Mouse (Mus musculus) MEL (cell line): ENCODE data around the gene Nthl1. TPM values are rescaled to one million over a fixed set of nuclear protein-coding genes. Genes with fewer than 3 reads are reported as not detected.

Experiments
- DNase-seq: peaks from one replicate; pipeline ENCODE4 v3.0.0; 2011; ENCODE audit warnings: low read depth, low spot score
- H3K27ac ChIP-seq: 2 replicates; pipeline ENCODE4 v1.5.1; 2012; ENCODE audit warnings: low read depth, mild to moderate bottlenecking, control low read depth, low read length, moderate library complexity; ENCODE audit not compliant: control insufficient read depth
- H3K27me3 ChIP-seq, 2 experiments: fragments of 150-350 bp in 1 of 2; sonication (generic) in 1 of 2; 2 replicates each; pipeline ENCODE4 v1.6.1; 2012; ENCODE audit warnings: low read length in 2 of 2, mild to moderate bottlenecking in 2 of 2, improper control_type of control experiment in 1 of 2, moderate library complexity in 1 of 2; ENCODE audit not compliant: insufficient read depth in 2 of 2, control insufficient read depth in 1 of 2
- H3K36me3 ChIP-seq, 2 experiments: 2 replicates each; pipeline ENCODE4 v1.6.1; 2012 to 2014; ENCODE audit warnings: low read length in 2 of 2, improper control_type of control experiment in 1 of 2, inconsistent platforms in 1 of 2, mild to moderate bottlenecking in 1 of 2; ENCODE audit not compliant: insufficient read depth in 2 of 2, control insufficient read depth in 1 of 2
- H3K4me1 ChIP-seq, 2 experiments: fragments of 150-350 bp in 1 of 2; sonication (generic) in 1 of 2; 2 replicates each; pipeline ENCODE4 v1.6.1; 2012; ENCODE audit warnings: low read length in 2 of 2, improper control_type of control experiment in 1 of 2, mild to moderate bottlenecking in 1 of 2; ENCODE audit not compliant: insufficient read depth in 2 of 2, control insufficient read depth in 1 of 2
- H3K4me3 ChIP-seq, 2 experiments: fragments of 150-350 bp in 1 of 2; sonication (generic) in 1 of 2; 2 replicates each; pipeline ENCODE4 v1.5.1; 2012; ENCODE audit warnings: low read depth in 2 of 2, low read length in 2 of 2, mild to moderate bottlenecking in 2 of 2, moderate library complexity in 2 of 2, control low read depth in 1 of 2, improper control_type of control experiment in 1 of 2; ENCODE audit not compliant: control insufficient read depth in 1 of 2, insufficient read depth in 1 of 2
- H3K79me2 ChIP-seq: 2 replicates; pipeline ENCODE4 v1.6.1; 2012; ENCODE audit warnings: mild to moderate bottlenecking, low read length, moderate library complexity; ENCODE audit not compliant: control insufficient read depth, poor library complexity, insufficient read depth
- H3K9ac ChIP-seq: 2 replicates; pipeline ENCODE4 v1.6.1; 2012; ENCODE audit warnings: low read depth, mild to moderate bottlenecking, control low read depth, low read length, moderate library complexity; ENCODE audit not compliant: control insufficient read depth, poor library complexity, severe bottlenecking
- H3K9me3 ChIP-seq: fragments of 150-350 bp; sonication (generic); replicated peaks from 2 replicates; pipeline ENCODE4 v1.6.1; 2012; ENCODE audit warnings: mild to moderate bottlenecking, low read length, improper control_type of control experiment, moderate library complexity; ENCODE audit not compliant: insufficient read depth
- CHD1 ChIP-seq: IDR thresholded peaks from 2 replicates; pipeline ENCODE4 v1.6.1; 2012; ENCODE audit warnings: low read depth, mild to moderate bottlenecking, inconsistent platforms, low read length, improper control_type of control experiment
- CHD2 ChIP-seq: IDR thresholded peaks from 2 replicates; pipeline ENCODE4 v1.6.1; 2011; ENCODE audit warnings: low read length, improper control_type of control experiment
- CTCF ChIP-seq, 3 experiments: IDR thresholded peaks in 2 of 3; conservative IDR thresholded peaks in 1 of 3; 2 replicates each; pipeline ENCODE4 v1.5.1; 2011 to 2012; ENCODE audit warnings: low read length in 3 of 3, low read depth in 2 of 3, mild to moderate bottlenecking in 2 of 3, improper control_type of control experiment in 1 of 3, inconsistent platforms in 1 of 3, mixed read lengths in 1 of 3, moderate library complexity in 1 of 3; ENCODE audit not compliant: control insufficient read depth in 1 of 3, insufficient read depth in 1 of 3, poor library complexity in 1 of 3, severe bottlenecking in 1 of 3
- ELF1 ChIP-seq: IDR thresholded peaks from 2 replicates; pipeline ENCODE4 v1.6.1; 2014; ENCODE audit warnings: low read depth, mild to moderate bottlenecking, inconsistent platforms, low read length, improper control_type of control experiment, moderate library complexity
- EP300 ChIP-seq, 2 experiments: IDR thresholded peaks; 2 replicates each; pipeline ENCODE4 v1.6.1; 2011; ENCODE audit warnings: improper control_type of control experiment in 2 of 2, low read length in 2 of 2, low read depth in 1 of 2, mild to moderate bottlenecking in 1 of 2
- ETS1 ChIP-seq: IDR thresholded peaks from 2 replicates; pipeline ENCODE4 v1.6.1; 2012; ENCODE audit warnings: low read depth, mild to moderate bottlenecking, inconsistent platforms, low read length, improper control_type of control experiment, moderate library complexity
- GABPA ChIP-seq: IDR thresholded peaks from 2 replicates; pipeline ENCODE4 v1.6.1; 2012; ENCODE audit warnings: low read depth, mild to moderate bottlenecking, inconsistent platforms, low read length, improper control_type of control experiment, moderate library complexity
- GATA1 ChIP-seq: IDR thresholded peaks from 2 replicates; pipeline ENCODE4 v1.6.1; 2011; ENCODE audit warnings: low read depth, low read length, improper control_type of control experiment
- HCFC1 ChIP-seq: IDR thresholded peaks from 2 replicates; pipeline ENCODE4 v1.6.1; 2012; ENCODE audit warnings: low read depth, mild to moderate bottlenecking, inconsistent platforms, low read length, improper control_type of control experiment, moderate library complexity
- KAT2A ChIP-seq: conservative IDR thresholded peaks from 2 replicates; pipeline ENCODE4 v1.6.1; 2012; ENCODE audit warnings: low read depth, low read length, improper control_type of control experiment, inconsistent platforms
- MAFK ChIP-seq: IDR thresholded peaks from 2 replicates; pipeline ENCODE4 v1.6.1; 2011; ENCODE audit warnings: low read depth, mild to moderate bottlenecking, low read length, improper control_type of control experiment, borderline replicate concordance
- MAZ ChIP-seq: IDR thresholded peaks from 2 replicates; pipeline ENCODE4 v1.6.1; 2012; ENCODE audit warnings: low read depth, mild to moderate bottlenecking, inconsistent platforms, low read length, improper control_type of control experiment
- MEF2A ChIP-seq: IDR thresholded peaks from 2 replicates; pipeline ENCODE4 v1.6.1; 2014; ENCODE audit warnings: low read depth, mild to moderate bottlenecking, inconsistent platforms, low read length, improper control_type of control experiment; ENCODE audit not compliant: poor library complexity, insufficient replicate concordance, severe bottlenecking; ENCODE audit errors: extremely low read depth
- MXI1 ChIP-seq: IDR thresholded peaks from 2 replicates; pipeline ENCODE4 v1.6.1; 2011; ENCODE audit warnings: mild to moderate bottlenecking, low read depth, low read length, improper control_type of control experiment
- MYB ChIP-seq: IDR thresholded peaks from 2 replicates; pipeline ENCODE4 v1.6.1; 2011; ENCODE audit warnings: mild to moderate bottlenecking, low read depth, low read length, improper control_type of control experiment
- MYC ChIP-seq: IDR thresholded peaks from 2 replicates; pipeline ENCODE4 v1.6.1; 2011; ENCODE audit warnings: low read depth, mild to moderate bottlenecking, low read length, improper control_type of control experiment, moderate library complexity
- NELFE ChIP-seq: IDR thresholded peaks from 2 replicates; pipeline ENCODE4 v1.6.1; 2011; ENCODE audit warnings: low read depth, low read length, improper control_type of control experiment
- NRF1 ChIP-seq: IDR thresholded peaks from 2 replicates; pipeline ENCODE4 v1.6.1; 2014; ENCODE audit warnings: low read depth, mild to moderate bottlenecking, inconsistent platforms, low read length, improper control_type of control experiment, moderate library complexity; ENCODE audit not compliant: poor library complexity, insufficient read depth, severe bottlenecking
- RAD21 ChIP-seq: IDR thresholded peaks from 2 replicates; pipeline ENCODE4 v1.6.1; 2011; ENCODE audit warnings: mild to moderate bottlenecking, low read depth, low read length, improper control_type of control experiment
- RCOR1 ChIP-seq: IDR thresholded peaks from 2 replicates; pipeline ENCODE4 v1.6.1; 2012; ENCODE audit warnings: low read depth, mild to moderate bottlenecking, inconsistent platforms, low read length, improper control_type of control experiment
- SIN3A ChIP-seq: IDR thresholded peaks from 2 replicates; pipeline ENCODE4 v1.6.1; 2012; ENCODE audit warnings: low read length, improper control_type of control experiment, inconsistent platforms
- SMC3 ChIP-seq: IDR thresholded peaks from 2 replicates; pipeline ENCODE4 v1.6.1; 2011; ENCODE audit warnings: low read depth, low read length, improper control_type of control experiment
- TAL1 ChIP-seq: IDR thresholded peaks from 2 replicates; pipeline ENCODE4 v1.6.1; 2012; ENCODE audit warnings: mild to moderate bottlenecking, inconsistent platforms, low read length, moderate library complexity, mixed read lengths
- TBP ChIP-seq: IDR thresholded peaks from 2 replicates; pipeline ENCODE4 v1.8.0; 2011; ENCODE audit warnings: low read depth, low read length, improper control_type of control experiment
- TCF12 ChIP-seq: IDR thresholded peaks from 2 replicates; pipeline ENCODE4 v1.6.1; 2014; ENCODE audit warnings: low read depth, mild to moderate bottlenecking, inconsistent platforms, low read length, improper control_type of control experiment, moderate library complexity
- UBTF ChIP-seq: IDR thresholded peaks from 2 replicates; pipeline ENCODE4 v1.6.1; 2012; ENCODE audit warnings: low read depth, mild to moderate bottlenecking, inconsistent platforms, low read length, improper control_type of control experiment, moderate library complexity, borderline replicate concordance; ENCODE audit not compliant: insufficient read depth
- USF1 ChIP-seq: IDR thresholded peaks from 2 replicates; pipeline ENCODE4 v1.6.1; 2014; ENCODE audit warnings: low read depth, mild to moderate bottlenecking, inconsistent platforms, low read length, improper control_type of control experiment, moderate library complexity
- ZKSCAN1 ChIP-seq: IDR thresholded peaks from 2 replicates; pipeline ENCODE4 v1.6.1; 2012; ENCODE audit warnings: low read depth, mild to moderate bottlenecking, inconsistent platforms, low read length, improper control_type of control experiment, moderate library complexity
- ZMIZ1 ChIP-seq: IDR thresholded peaks from 2 replicates; pipeline ENCODE4 v1.6.1; 2012; ENCODE audit warnings: low read depth, mild to moderate bottlenecking, inconsistent platforms, low read length, improper control_type of control experiment, moderate library complexity
- ZNF384 ChIP-seq: IDR thresholded peaks from 2 replicates; pipeline ENCODE4 v1.6.1; 2012; ENCODE audit warnings: low read depth, mild to moderate bottlenecking, inconsistent platforms, low read length, improper control_type of control experiment
- polyA plus RNA-seq, 2 experiments: library from polyadenylated mRNA; stranded (reverse) in 1 of 2; unstranded in 1 of 2; fragments of >175 nt in 1 of 2; fragments of >200 nt in 1 of 2; gene quantifications; 2 replicates each; pipeline versions ENCODE4 v1.2.1 to v1.2.4; 2012; ENCODE audit warnings: low replicate concordance in 2 of 2, low read depth in 1 of 2; ENCODE audit not compliant: insufficient read length in 2 of 2, insufficient read depth in 1 of 2, missing spikeins in 1 of 2
- total RNA-seq: library from RNA; depleted of rRNA; stranded (reverse); fragments of 300-350 nt; gene quantifications from 2 replicates; pipeline ENCODE4 v1.2.3, GENCODE M21; 2012

Gene Nthl1
- total and polyA plus RNA-seq, 3 experiments: 31.4 to 262 (median 32.0) TPM

DNA sequence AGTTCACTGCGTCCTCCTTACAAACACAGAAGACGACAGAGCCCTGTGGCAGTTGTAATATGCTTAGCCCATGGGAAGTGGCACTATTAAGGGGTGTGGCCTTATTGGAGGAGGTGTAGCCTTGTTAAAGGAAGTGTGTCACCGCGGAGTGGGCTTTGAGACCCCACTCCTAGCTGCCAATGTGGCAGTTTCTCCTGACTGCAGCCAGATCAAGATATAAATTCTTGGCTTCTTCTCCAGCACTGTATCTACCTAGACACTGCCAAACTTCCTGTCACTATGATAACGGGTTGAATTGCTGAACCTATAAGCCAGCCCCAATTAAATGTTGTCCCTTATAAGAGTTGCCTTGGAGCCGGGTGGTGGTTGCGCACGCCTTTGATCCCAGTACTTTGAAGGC, 7.0 kb upstream of the Nthl1 start:
- no peak overlapping the region for H3K4me3 ChIP-seq
- H3K27me3 ChIP-seq: no peaks in the 10 kb centered on the region
- H3K27ac ChIP-seq: peak overlapping the region; percentile 53
- peaks cover 3 to 7% of the 10 kb centered on the region in 2 experiments; a peak in 3 of 4 replicates for H3K36me3 ChIP-seq
- DNase-seq: peak; percentile 76
- no peak overlapping the region for H3K9ac ChIP-seq
- no peak for TF ChIP-seq TAL1
- peak; percentile 67 to 68; a peak in 3 of 4 replicates for TF ChIP-seq EP300 (IDR thresholded peaks at IDR 0.05; ENCODE audit: low read depth in 1 of 2, low read length in 2 of 2)
- peak; percentile 39; the same call in 1 of the 2 replicates for TF ChIP-seq MYB
- no peak for TF ChIP-seq NELFE
- peak; percentile 28; the same call in 1 of the 2 replicates for TF ChIP-seq HCFC1
- peak; percentile 54; the same call in 1 of the 2 replicates for TF ChIP-seq ETS1
- TF ChIP-seq CHD1: no peak
- TF ChIP-seq TCF12: peak; percentile 33; the same call in 1 of the 2 replicates
- peak; percentile 51 for TF ChIP-seq SIN3A
- TF ChIP-seq GATA1: peak; percentile 79
- 0 out of 2 replicates have a peak, but pooled peaks have one; percentile 41 for TF ChIP-seq MXI1
- no peak for TF ChIP-seq RCOR1
- TF ChIP-seq TBP: no peak
- TF ChIP-seq ELF1: 0 out of 2 replicates have a peak, but pooled peaks have one; percentile 30
- H3K9me3 ChIP-seq: no peaks in the 10 kb centered on the region
- H3K79me2 ChIP-seq: no peaks in the 10 kb centered on the region
- H3K4me1 ChIP-seq: peaks cover 4 to 12% of the 10 kb centered on the region in 2 experiments

DNA sequence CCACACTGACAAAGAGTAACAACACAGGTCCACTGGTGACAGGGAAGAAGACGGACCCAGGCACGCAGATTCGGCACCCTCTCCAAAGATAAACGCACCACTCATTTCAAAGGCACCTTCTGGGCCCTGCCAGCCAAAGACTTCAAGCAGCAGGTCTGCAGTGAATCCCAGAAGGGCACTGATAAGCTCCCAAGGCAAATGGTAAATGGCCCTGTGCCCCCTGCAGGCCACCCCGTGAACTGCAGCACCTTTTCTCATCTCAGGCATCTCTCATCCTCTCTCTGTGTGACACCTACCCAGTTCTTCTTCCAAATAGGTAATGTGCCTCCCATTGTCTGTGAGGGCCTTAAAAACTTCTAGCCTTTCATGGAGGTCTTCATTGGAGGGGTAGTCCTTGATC, 3.8 kb upstream of the Nthl1 start:
- peaks cover 9 to 17% of the 10 kb centered on the region in 2 experiments for H3K4me1 ChIP-seq
- H3K36me3 ChIP-seq: peaks cover 3 to 12% of the 10 kb centered on the region in 2 experiments; a peak in 3 of 4 replicates
- DNase-seq: peak; percentile 86
- no peak overlapping the region for H3K27ac ChIP-seq
- peaks cover 8% of the 10 kb centered on the region for H3K79me2 ChIP-seq
- no peaks in the 10 kb centered on the region for H3K9me3 ChIP-seq
- no peaks in the 10 kb centered on the region for H3K27me3 ChIP-seq
- H3K9ac ChIP-seq: no peak overlapping the region
- H3K4me3 ChIP-seq: no peak overlapping the region
- peak; percentile 89 to 97 (median 89) for TF ChIP-seq CTCF (IDR thresholded peaks at IDR 0.05 in 2 of 3, conservative IDR thresholded peaks at IDR 0.05 in 1 of 3; ENCODE audit: control insufficient read depth in 1 of 3, insufficient read depth in 1 of 3, low read depth in 2 of 3, low read length in 3 of 3, poor library complexity in 1 of 3, severe bottlenecking in 1 of 3)
- peak; percentile 40; the same call in 1 of the 2 replicates for TF ChIP-seq HCFC1
- TF ChIP-seq NRF1: no peak
- TF ChIP-seq NELFE: no peak
- peak in 1 of 2 experiments; percentile 22; a peak in 1 of 4 replicates for TF ChIP-seq EP300 (IDR thresholded peaks at IDR 0.05; ENCODE audit: low read depth in 1 of 2, low read length in 2 of 2)
- TF ChIP-seq KAT2A: no peak
- no peak for TF ChIP-seq UBTF
- TF ChIP-seq MEF2A: no peak
- TF ChIP-seq CHD2: no peak
- no peak for TF ChIP-seq ZKSCAN1
- no peak for TF ChIP-seq MAFK
- peak; percentile 36; the same call in 1 of the 2 replicates for TF ChIP-seq MYC
- TF ChIP-seq ZMIZ1: no peak
- TF ChIP-seq SIN3A: peak; percentile 69
- peak; percentile 38; the same call in 1 of the 2 replicates for TF ChIP-seq TCF12
- TF ChIP-seq MAZ: no peak
- TF ChIP-seq GABPA: no peak
- TF ChIP-seq TBP: 0 out of 2 replicates have a peak, but pooled peaks have one; percentile 36
- TF ChIP-seq SMC3: peak; percentile 81
- no peak for TF ChIP-seq ZNF384
- TF ChIP-seq GATA1: peak; percentile 76
- TF ChIP-seq MYB: no peak
- TF ChIP-seq RAD21: peak; percentile 68
- TF ChIP-seq USF1: no peak; the same call in 1 of the 2 replicates
